In the genomic region with DNA sequence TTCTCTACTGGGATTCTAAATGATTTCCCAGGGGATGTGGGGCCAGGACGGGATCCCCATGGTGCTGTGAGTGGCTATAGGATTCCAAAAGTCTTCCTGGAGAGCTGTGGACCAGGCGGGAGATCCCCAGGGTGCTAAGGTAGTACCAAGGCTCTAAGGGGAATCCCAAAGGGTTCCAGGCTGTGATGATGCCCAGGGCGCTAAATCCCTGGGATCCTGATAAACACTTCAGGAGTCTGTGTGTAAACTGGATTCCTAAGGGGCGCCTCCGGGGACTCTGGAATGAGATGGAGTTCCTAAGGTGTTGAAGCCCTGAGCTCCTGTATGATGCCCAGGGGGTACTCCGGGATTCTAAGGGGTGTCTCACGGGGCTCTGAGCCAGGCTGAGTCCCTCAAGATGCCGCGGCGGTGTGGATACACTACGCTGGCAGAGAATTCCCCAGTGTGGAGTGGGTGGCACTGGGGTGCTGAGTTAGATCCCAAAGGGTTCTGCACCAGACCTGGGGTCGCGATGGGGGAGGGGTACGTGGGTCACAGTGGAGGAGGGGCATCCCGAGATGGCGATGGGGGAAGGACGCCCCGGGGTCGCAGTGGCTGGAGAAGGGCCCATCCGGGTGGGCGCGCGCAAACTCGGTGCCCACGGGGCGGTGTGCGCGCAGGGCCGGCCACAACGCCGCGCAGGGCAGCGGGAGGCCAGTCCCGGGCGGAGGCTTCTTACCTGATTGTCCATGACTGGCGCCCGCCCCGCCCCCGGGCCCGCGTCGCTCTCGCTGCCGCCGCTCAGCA, we compare ENCODE assay signal across 9 mouse cellular contexts. TPM values are rescaled to one million over a fixed set of nuclear protein-coding genes. Genes with fewer than 3 reads are reported as not detected.
DNase-seq lines count a peak whose midpoint lies in the region; ATAC-seq lines count a peak whose summit lies in the region.
"Had no signal": no experiment of that assay in that cellular context is flagged by ENCODE, and none has a peak within 500 bp of the region (broad histone marks: within the 10 kb centered on the region; RNA-seq: fewer than 3 reads in every experiment).

No protein-coding gene starts in this region.

- H3K4me1 ChIP-seq in heart, embryonic 16.5 days (ENCODE audit: control insufficient read depth, insufficient read depth, low read length) = peaks cover 14% of the 10 kb centered on the region
- H3K4me1 ChIP-seq in liver, embryonic 12.5 days = peaks cover 57% of the 10 kb centered on the region
- peaks cover 54% of the 10 kb centered on the region for H3K4me1 ChIP-seq in neural tube, embryonic 13.5 days (replicated peaks)

- H3K9me3 ChIP-seq in heart, embryonic 16.5 days (replicated peaks; ENCODE audit: control insufficient read depth, low read length) = peaks cover 4% of the 10 kb centered on the region; the same call in 1 of the 2 replicates
- no peaks in the 10 kb centered on the region for H3K9me3 ChIP-seq in liver, embryonic 12.5 days (replicated peaks)
- no peaks in the 10 kb centered on the region for H3K9me3 ChIP-seq in neural tube, embryonic 13.5 days

- peak; percentile 77 for DNase-seq in cerebellum, adult 9-11 months
- DNase-seq in cerebellum, adult 11 months = no peak
- DNase-seq in thymus, postnatal 14 days = peak; percentile 69
- no peak for DNase-seq in thymus, postnatal 25 days
- DNase-seq in gastrocnemius, adult 18-20 months (ENCODE audit: low spot score) = no peak

- ATAC-seq in heart, embryonic 16.5 days (replicated peaks; ENCODE audit: extremely low read depth, insufficient read depth, low FRiP score) = peak; percentile 34
- peak; percentile 68 for ATAC-seq in liver, embryonic 12.5 days
- ATAC-seq in neural tube, embryonic 13.5 days (ENCODE audit: low read depth) = peak; percentile 60

- peak overlapping the region; percentile 76 for H3K27ac ChIP-seq in heart, embryonic 16.5 days (ENCODE audit: low read length)
- peak overlapping the region; percentile 83 for H3K27ac ChIP-seq in liver, embryonic 12.5 days
- H3K27ac ChIP-seq in neural tube, embryonic 13.5 days (replicated peaks) = peak overlapping the region; percentile 86

- peak overlapping the region; percentile 97 for H3K9ac ChIP-seq in heart, embryonic 16.5 days (ENCODE audit: low read length)
- peak overlapping the region; percentile 91 for H3K9ac ChIP-seq in liver, embryonic 12.5 days
- H3K9ac ChIP-seq in neural tube, embryonic 13.5 days = peak overlapping the region; percentile 98

- no peaks in the 10 kb centered on the region for H3K27me3 ChIP-seq in heart, embryonic 16.5 days (ENCODE audit: control insufficient read depth, insufficient read depth, low read length)
- peaks cover 22% of the 10 kb centered on the region; the same call in 1 of the 2 replicates for H3K27me3 ChIP-seq in liver, embryonic 12.5 days (replicated peaks)
- 0 out of 2 replicates have a peak, but pooled peaks cover 4% of the 10 kb centered on the region for H3K27me3 ChIP-seq in neural tube, embryonic 13.5 days

- 2% methylated on average over 42 of the region's 45 CpGs for WGBS in heart, embryonic 16.5 days
- 2% methylated on average over 45 of the region's 45 CpGs for WGBS in liver, embryonic 12.5 days (ENCODE audit: insufficient replicate concordance)
- 2% methylated on average over 24 of the region's 45 CpGs for WGBS in neural tube, embryonic 13.5 days

- peak overlapping the region; percentile 97 for H3K4me3 ChIP-seq in heart, embryonic 16.5 days (ENCODE audit: low read length)
- peak overlapping the region; percentile 85 for H3K4me3 ChIP-seq in liver, embryonic 12.5 days
- H3K4me3 ChIP-seq in neural tube, embryonic 13.5 days = peak overlapping the region; percentile 95

- peak overlapping the region; percentile 85 for H3K4me2 ChIP-seq in heart, embryonic 16.5 days (ENCODE audit: low read depth, low read length)
- H3K4me2 ChIP-seq in liver, embryonic 12.5 days = peak overlapping the region; percentile 98
- H3K4me2 ChIP-seq in neural tube, embryonic 13.5 days = peak overlapping the region; percentile 95

- H3K36me3 ChIP-seq in heart, embryonic 16.5 days (ENCODE audit: control insufficient read depth, insufficient read depth) = no peaks in the 10 kb centered on the region
- H3K36me3 ChIP-seq in liver, embryonic 12.5 days = no peaks in the 10 kb centered on the region
- H3K36me3 ChIP-seq in neural tube, embryonic 13.5 days = 0 out of 2 replicates have a peak, but pooled peaks cover 4% of the 10 kb centered on the region

RNA-seq across cellular contexts. Expression of a gene that starts 0.5 kb away (rescaled TPM):
- 26.4 and 31.1 TPM in 2 replicates for polyA plus RNA-seq in heart, embryonic 16.5 days (2015; fragmentation: Nextera tagmentation; extraction: Ambion mirVana)
- polyA plus RNA-seq in liver, embryonic 12.5 days (2016; fragmentation: Nextera tagmentation; extraction: Ambion mirVana) = 24.4 and 24.7 TPM in 2 replicates
- polyA plus RNA-seq in neural tube, embryonic 13.5 days (2015; fragmentation: Nextera tagmentation; extraction: Ambion mirVana) = 66.8 and 68.0 TPM in 2 replicates
- 10 to 100 TPM; 22.0 to 22.2 TPM for total RNA-seq in gastrocnemius, adult 18-20 months (2021)

RNA-seq across cellular contexts. Expression of a gene that starts 47.2 kb away (rescaled TPM):
- polyA plus RNA-seq in heart, embryonic 16.5 days (2015; fragmentation: Nextera tagmentation; extraction: Ambion mirVana) = 0.05 TPM in 1 of 2 replicates, not detected in the other
- not detected in 2 replicates for polyA plus RNA-seq in liver, embryonic 12.5 days (2016; fragmentation: Nextera tagmentation; extraction: Ambion mirVana)
- polyA plus RNA-seq in neural tube, embryonic 13.5 days (2015; fragmentation: Nextera tagmentation; extraction: Ambion mirVana) = not detected in 2 replicates
- total RNA-seq in gastrocnemius, adult 18-20 months (2021) = not detected
- total RNA-seq: hematopoietic stem cell, adult 5-6 weeks had no signal

RNA-seq across cellular contexts. Expression of a gene that starts 55.4 kb away (rescaled TPM):
- polyA plus RNA-seq in heart, embryonic 16.5 days (2015; fragmentation: Nextera tagmentation; extraction: Ambion mirVana) = 117 and 129 TPM in 2 replicates
- polyA plus RNA-seq in liver, embryonic 12.5 days (2016; fragmentation: Nextera tagmentation; extraction: Ambion mirVana) = 108 and 115 TPM in 2 replicates
- polyA plus RNA-seq in neural tube, embryonic 13.5 days (2015; fragmentation: Nextera tagmentation; extraction: Ambion mirVana) = 152 and 161 TPM in 2 replicates
- 10 to 100 TPM; 36.9 to 38.3 TPM for total RNA-seq in gastrocnemius, adult 18-20 months (2021)

RNA-seq across cellular contexts. Expression of a gene that starts 59.5 kb away (rescaled TPM):
- polyA plus RNA-seq in heart, embryonic 16.5 days (2015; fragmentation: Nextera tagmentation; extraction: Ambion mirVana) = 0.30 and 0.61 TPM in 2 replicates
- 0.08 and 0.11 TPM in 2 replicates for polyA plus RNA-seq in liver, embryonic 12.5 days (2016; fragmentation: Nextera tagmentation; extraction: Ambion mirVana)
- 0.54 and 0.60 TPM in 2 replicates for polyA plus RNA-seq in neural tube, embryonic 13.5 days (2015; fragmentation: Nextera tagmentation; extraction: Ambion mirVana)
- not detected for total RNA-seq in gastrocnemius, adult 18-20 months (2021)
- total RNA-seq: hematopoietic stem cell, adult 5-6 weeks had no signal

Comparison
In these comparisons a context has a peak if more than half of its experiments do, and no peak if none do; other contexts are left out.
1. DNase-seq: peak in cerebellum, adult 9-11 months (single experiment) and thymus, postnatal 14 days (single experiment); none in cerebellum, adult 11 months (single experiment), thymus, postnatal 25 days (single experiment) and gastrocnemius, adult 18-20 months (single experiment).
2. Peak in every context shown above with its lines, with median percentiles within 50 percentile points of each other: ATAC-seq, H3K27ac ChIP-seq, H3K4me2 ChIP-seq, H3K4me3 ChIP-seq and H3K9ac ChIP-seq.